Mouse (Mus musculus): ENCODE data around the gene Retsat.

DNA sequence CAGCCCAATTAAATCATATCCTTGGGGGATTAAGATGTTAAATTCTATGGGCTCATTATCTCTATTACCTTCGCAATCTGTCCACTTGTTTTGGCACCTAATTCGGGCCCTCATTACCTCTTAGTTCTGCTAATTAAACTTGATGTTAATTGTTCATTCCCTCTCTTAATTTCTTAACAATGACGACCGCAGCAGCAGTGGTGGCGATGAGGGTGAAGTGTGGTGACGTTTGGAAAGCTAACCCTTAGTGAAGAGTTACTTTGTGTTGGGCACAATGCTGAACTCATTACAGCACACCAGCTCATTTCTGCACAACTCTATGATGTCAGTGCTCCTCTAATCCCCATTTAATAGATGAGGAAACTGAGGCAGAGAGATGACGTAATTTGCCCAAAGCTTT is 47.1 kb downstream of the Retsat start:
- TF ChIP-seq GATA1 (IDR thresholded peaks at IDR 0.05; ENCODE audit: low read length) (no peak), TAL1 (IDR thresholded peaks at IDR 0.05; ENCODE audit: low read length) (no peak)
